Mouse (Mus musculus) bone marrow macrophage, adult 2 months (primary cell): ENCODE results near the gene Slc25a40.

Experiments used
- CTCF ChIP-seq: IDR thresholded peaks from 2 replicates; pipeline ENCODE4 v1.5.1; 2012; ENCODE audit warnings: low read depth, mild to moderate bottlenecking, low read length, moderate library complexity
- POLR2A ChIP-seq: IDR thresholded peaks from 2 replicates; pipeline ENCODE4 v1.6.1; 2012; ENCODE audit warnings: mild to moderate bottlenecking, low read depth, low read length, borderline replicate concordance

GRCm38 (mm10) chr5:8417443-8417842 is 5.2 kb upstream of the Slc25a40 start:
- TF ChIP-seq CTCF (no peak), POLR2A (no peak)
